Mouse (Mus musculus): ENCODE measurements around the gene Cdx2. TPM values are rescaled to one million over a fixed set of nuclear protein-coding genes. Genes with fewer than 3 reads are reported as not detected.

Gene Cdx2
- total and polyA plus RNA-seq, 3 experiments, result not detected

DNA sequence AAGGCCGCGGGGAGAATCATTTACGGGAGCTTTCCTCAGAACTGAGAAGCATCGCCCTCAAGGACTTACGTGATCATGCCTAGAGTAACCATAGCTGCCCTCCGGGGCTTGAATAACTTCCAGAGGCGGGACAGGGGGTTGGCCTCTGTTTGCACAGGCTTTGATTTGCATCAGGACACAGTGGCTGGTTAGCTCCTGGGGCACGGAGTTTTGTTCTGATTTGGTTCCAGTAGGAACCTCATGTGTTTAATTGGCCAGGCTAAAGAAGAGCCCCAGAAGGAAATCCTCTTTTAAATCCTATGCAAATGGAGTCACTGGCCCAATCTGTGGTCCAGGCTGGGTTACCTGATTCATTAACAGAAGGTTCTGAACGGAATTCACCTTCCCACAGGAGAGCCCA, 31.9 kb upstream of the Cdx2 start (continued):
- TF ChIP-seq USF1 (IDR thresholded peaks at IDR 0.05; ENCODE audit: low read depth, low read length) (no peak), E2F4 (IDR thresholded peaks at IDR 0.05; ENCODE audit: insufficient replicate concordance, low read depth, low read length) (no peak), RAD21 (IDR thresholded peaks at IDR 0.05; ENCODE audit: low read depth, low read length) (no peak; the same call in 1 of the 2 replicates), MEF2A (IDR thresholded peaks at IDR 0.05; ENCODE audit: borderline replicate concordance, low read depth, low read length) (peak; percentile 69), GABPA (IDR thresholded peaks at IDR 0.05; ENCODE audit: insufficient replicate concordance, low read depth, low read length) (no peak), JUN (IDR thresholded peaks at IDR 0.05; ENCODE audit: insufficient read depth, low read depth, low read length) (no peak), BHLHE40 (IDR thresholded peaks at IDR 0.05; ENCODE audit: low read depth, low read length) (peak; percentile 61), ZNF384 (IDR thresholded peaks at IDR 0.05; ENCODE audit: low read depth, low read length) (no peak), MYC (IDR thresholded peaks at IDR 0.05; ENCODE audit: low read depth, low read length) (no peak), POLR2AphosphoS2 (IDR thresholded peaks at IDR 0.05; ENCODE audit: low read depth, low read length) (no peak), ZKSCAN1 (IDR thresholded peaks at IDR 0.05; ENCODE audit: borderline replicate concordance, low read depth, low read length) (no peak), PAX5 (IDR thresholded peaks at IDR 0.05; ENCODE audit: low read length) (no peak), JUND (conservative IDR thresholded peaks at IDR 0.05; ENCODE audit: low read depth, low read length) (no peak), SMC3 (IDR thresholded peaks at IDR 0.05; ENCODE audit: low read depth, low read length) (no peak), KAT2A (IDR thresholded peaks at IDR 0.05; ENCODE audit: insufficient replicate concordance, low read length) (no peak), EP300 (IDR thresholded peaks at IDR 0.05; ENCODE audit: low read length) (peak; percentile 56; the same call in 1 of the 2 replicates), POLR2A (IDR thresholded peaks at IDR 0.05; ENCODE audit: low read depth, low read length) (peak; percentile 40; the same call in 1 of the 2 replicates), TBP (conservative IDR thresholded peaks at IDR 0.05; ENCODE audit: low read depth, low read length) (peak; percentile 35; the same call in 1 of the 2 replicates), TCF12 (IDR thresholded peaks at IDR 0.05; ENCODE audit: low read depth, low read length) (peak; percentile 56; the same call in 1 of the 2 replicates), MXI1 (IDR thresholded peaks at IDR 0.05; ENCODE audit: low read depth, low read length) (no peak), MAX (IDR thresholded peaks at IDR 0.05; ENCODE audit: low read length) (no peak)

DNA sequence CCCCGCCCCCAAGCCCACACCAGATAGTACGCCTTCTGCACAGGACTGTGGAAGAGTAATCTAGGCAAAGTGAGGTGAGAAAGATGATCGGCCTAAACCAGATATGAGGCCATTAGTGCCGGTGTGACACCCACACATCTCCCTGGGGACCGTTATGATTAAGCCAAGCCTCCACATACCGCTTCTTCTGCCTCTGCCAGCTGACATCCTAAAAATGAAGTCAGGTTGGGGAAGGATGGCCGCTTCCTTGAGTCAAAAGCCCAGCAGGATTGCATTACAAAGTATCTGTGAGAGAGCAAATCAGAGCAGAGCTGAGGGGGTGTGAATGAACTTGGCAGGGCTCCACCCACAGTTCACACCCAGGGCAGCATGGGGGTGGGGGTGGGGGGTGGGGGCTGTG, 25.6 kb upstream of the Cdx2 start:
- Histone ChIP-seq H3K4me3 (replicated peaks in 1 of 3; ENCODE audit: low read depth in 2 of 3, low read length in 2 of 3, poor library complexity in 1 of 3) (no peak overlapping the region), H3K9me3 (replicated peaks; ENCODE audit: low read length) (no peaks in the 10 kb centered on the region), H3K4me2 (ENCODE audit: insufficient read depth, low read depth, poor library complexity, severe bottlenecking) (no peak overlapping the region), H3K9ac (ENCODE audit: insufficient read depth, low read depth) (no peak overlapping the region), H3K4me1 (ENCODE audit: control insufficient read depth in 1 of 2, insufficient read depth in 2 of 2) (peaks cover 0 to 10% of the 10 kb centered on the region in 2 experiments; a peak in 2 of 4 replicates), H3K36me3 (replicated peaks in 1 of 2; ENCODE audit: control insufficient read depth in 1 of 2, insufficient read depth in 1 of 2, low read length in 1 of 2) (no peaks in the 10 kb centered on the region), H3K27ac (ENCODE audit: insufficient read depth, low read depth) (no peak overlapping the region), H3K79me2 (replicated peaks; ENCODE audit: control insufficient read depth, extremely low read depth, insufficient read depth, poor library complexity, severe bottlenecking) (no peaks in the 10 kb centered on the region), H3K27me3 (replicated peaks) (no peaks in the 10 kb centered on the region)
- in situ Hi-C loops (cut with MboI; ENCODE audit: low pct_ligation_motif_present, low pct_unique_long_range_greater_than_20kb, low sequenced_read_pairs) (loop anchor here (5.0 to 10.0 kb wide), 2 partner anchors 70 to 512 kb away; partner anchors contain the start of gene Flt3), dilution Hi-C loops (cut with MboI; ENCODE audit: extremely low pct_ligation_motif_present, extremely low pct_unique_long_range_greater_than_20kb, low sequenced_read_pairs) (no loop called here)
- no peak for TF ChIP-seq MAZ (IDR thresholded peaks at IDR 0.05; ENCODE audit: low read depth, low read length)
- TF ChIP-seq TBP (conservative IDR thresholded peaks at IDR 0.05; ENCODE audit: low read depth, low read length), result no peak
- TF ChIP-seq BHLHE40 (IDR thresholded peaks at IDR 0.05; ENCODE audit: low read depth, low read length), result no peak
- TF ChIP-seq ETS1 (conservative IDR thresholded peaks at IDR 0.05; ENCODE audit: low read depth, low read length), result no peak
- TF ChIP-seq JUN (IDR thresholded peaks at IDR 0.05; ENCODE audit: insufficient read depth, low read depth, low read length), result no peak
- TF ChIP-seq USF2 (conservative IDR thresholded peaks at IDR 0.05; ENCODE audit: low read depth, low read length), result no peak
- no peak for TF ChIP-seq PAX5 (IDR thresholded peaks at IDR 0.05; ENCODE audit: low read length)
- TF ChIP-seq EP300 (IDR thresholded peaks at IDR 0.05; ENCODE audit: low read length), result no peak
- peak; percentile 73 for DNase-seq (ENCODE audit: extremely low read depth)
